Mouse (Mus musculus) mammary gland, adult 2 months (tissue): ENCODE results near the gene Prune1. TPM values are rescaled to one million over a fixed set of nuclear protein-coding genes. Genes with fewer than 3 reads are reported as not detected.

Experiments used
- polyA plus RNA-seq: library from polyadenylated mRNA; depleted of rRNA; stranded (reverse); fragments of >200 nt; gene quantifications from 2 replicates; pipeline ENCODE4 v1.2.3, GENCODE M21; 2012; ENCODE audit warnings: low replicate concordance; rRNA removed

Gene Prune1
- 14.0 and 42.8 TPM in 2 replicates for polyA plus RNA-seq

GRCm38 (mm10) chr3:95281216-95282126 lies at the start of gene Prune1, which contains the start of gene Mindy1:
Gene Prune1 (minus strand): TSS chr3:95282076.
Gene Mindy1 (plus strand): TSS chr3:95281345.

DNA sequence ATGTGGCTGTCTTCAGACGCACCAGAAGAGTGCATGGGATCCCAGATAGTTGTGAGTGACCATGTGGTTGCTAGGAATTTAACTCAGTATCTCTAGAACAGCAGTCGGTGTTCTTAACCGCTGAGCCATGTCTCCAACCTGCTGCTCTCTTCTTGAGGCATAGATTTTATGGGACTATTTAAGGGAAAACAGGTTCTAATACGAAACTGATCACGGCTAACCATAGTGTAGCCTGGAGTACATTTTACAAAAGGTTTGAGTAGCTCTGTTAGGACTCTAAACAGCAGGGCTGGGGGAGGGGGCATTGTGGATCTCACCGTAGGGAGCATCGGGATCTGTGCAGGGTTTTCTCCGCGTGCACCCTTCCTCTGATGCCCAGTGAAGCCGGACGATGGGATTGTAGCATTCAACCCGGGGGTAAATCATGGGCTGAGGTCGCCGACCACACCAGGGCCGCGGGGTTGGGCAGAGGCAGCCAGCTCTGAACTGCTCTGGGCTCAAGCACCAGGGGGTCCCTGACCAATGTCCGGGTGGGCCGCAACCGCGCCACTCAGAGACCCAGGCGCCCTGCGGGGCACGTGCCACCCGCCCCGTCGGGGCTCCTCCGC lies 32.7 kb upstream of the Prune1 start, which contains the start of gene Cers2:
Gene Cers2, plus strand, starts transcription at position 306 of the 608 bp plus-strand sequence.

DNA sequence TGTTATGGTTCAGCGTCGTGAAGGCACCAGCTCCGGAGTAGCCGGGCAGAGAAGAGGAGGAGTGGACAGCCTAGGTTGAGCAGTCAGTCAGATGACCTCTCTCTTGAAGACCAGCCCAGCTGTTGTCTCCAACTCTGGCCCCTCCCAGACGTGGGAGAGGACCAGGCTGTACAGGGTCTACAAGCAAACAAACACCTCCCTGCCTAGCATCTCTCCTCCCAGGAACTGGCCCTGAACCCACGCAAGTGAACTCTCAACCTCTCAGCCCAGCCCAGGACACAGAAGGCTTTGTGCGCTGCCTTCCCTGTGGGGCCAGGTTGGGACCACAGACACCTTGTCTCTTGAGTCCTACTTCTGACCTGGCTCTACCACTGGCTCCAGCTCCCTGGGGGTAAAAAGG lies 25.2 kb upstream of the Prune1 start, which contains the start of gene Anxa9:
Gene Anxa9, minus strand, starts transcription at position 77 of the 400 bp plus-strand sequence.

GRCm38 (mm10) chr3:95250783-95251424 lies 31.0 kb downstream of the Prune1 start, which contains the start of gene Bnipl:
Gene Bnipl (minus strand): TSS chr3:95251193.

DNA sequence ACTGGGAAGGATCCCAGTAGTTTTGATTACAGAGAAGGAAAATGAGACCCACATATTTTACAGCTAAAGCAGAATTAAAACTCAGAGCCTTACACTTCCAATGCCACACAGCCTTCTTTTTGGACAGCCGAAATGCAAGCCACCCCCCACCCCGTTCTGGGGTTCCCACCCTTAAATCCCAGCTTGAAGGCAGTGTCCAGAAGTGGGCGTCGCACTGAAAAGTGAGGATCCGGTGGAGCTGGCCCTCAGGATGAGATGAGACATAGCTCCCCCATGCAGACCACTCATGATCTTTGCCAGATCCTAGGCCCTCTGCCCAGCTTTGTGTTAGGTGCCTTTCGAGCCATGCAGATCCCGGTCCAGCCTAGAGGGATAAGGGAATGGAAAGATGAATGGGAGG lies 40.4 kb downstream of the Prune1 start, which contains the start of gene Gm128:
Gene Gm128, minus strand, starts transcription at position 101 of the 400 bp plus-strand sequence.

DNA sequence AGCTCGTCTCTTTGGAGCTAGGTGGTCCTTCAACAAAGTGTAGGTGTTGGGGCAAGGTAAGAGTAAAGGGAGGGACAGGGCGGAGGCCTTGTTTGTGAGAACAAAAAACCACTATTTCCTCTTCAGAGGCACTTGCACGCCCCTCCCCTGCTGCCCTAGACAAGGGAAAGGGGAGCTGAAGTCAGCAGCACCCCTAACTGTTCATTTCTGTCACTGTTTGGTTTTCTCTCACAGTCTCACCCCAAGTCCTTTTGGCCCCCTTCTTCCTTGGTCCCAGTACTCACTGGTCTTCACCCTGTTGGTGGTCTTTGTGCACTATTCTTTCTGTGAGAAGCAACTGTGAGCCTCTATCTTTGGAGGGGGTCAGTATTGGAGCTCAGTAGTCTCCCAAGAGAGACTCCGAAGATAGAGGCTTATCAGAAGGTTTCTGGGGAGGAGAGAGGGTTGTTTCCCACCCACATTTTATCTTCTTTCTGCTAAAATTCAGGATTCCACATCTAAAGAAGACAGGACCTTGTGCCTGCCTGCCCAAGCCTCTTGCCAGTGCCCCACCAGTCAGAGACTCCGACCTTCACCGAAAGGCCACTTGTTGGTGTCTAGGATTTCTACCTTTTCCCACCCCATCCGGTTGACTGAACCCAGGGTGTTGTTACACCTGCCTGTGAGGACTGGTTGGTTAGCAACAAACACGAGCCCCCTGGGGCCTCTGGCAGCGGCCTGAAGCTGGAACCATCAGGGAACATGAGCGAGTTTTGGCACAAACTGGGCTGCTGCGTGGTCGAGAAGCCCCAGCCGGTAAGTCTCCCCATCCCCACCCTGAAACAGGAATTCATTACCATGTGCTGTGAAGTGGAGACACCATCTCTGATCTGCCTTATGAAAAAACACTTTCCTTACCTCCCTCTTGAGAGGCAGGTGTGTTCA lies 50.3 kb downstream of the Prune1 start, which contains the start of gene Mllt11:
Gene Mllt11, minus strand, starts transcription at position 874 of the 924 bp plus-strand sequence.

GRCm38 (mm10) chr3:95228148-95228893 lies 53.6 kb downstream of the Prune1 start, which contains the start of gene Cdc42se1:
Gene Cdc42se1 (plus strand): TSS chr3:95228732.

GRCm38 (mm10) chr3:95217255-95218134 lies 64.4 kb downstream of the Prune1 start, which contains the start of gene Gabpb2:
Gene Gabpb2 (minus strand): TSS chr3:95217916.

Other genes starting within 250 kb of the Prune1 start
- 120 and 164 TPM in 2 replicates for gene Psmd4, start 239.5 kb downstream of the Prune1 start, polyA plus RNA-seq
- gene Pip5k1a, start 175.1 kb downstream of the Prune1 start, polyA plus RNA-seq, result 16.6 and 31.0 TPM in 2 replicates
- gene Vps72, start 171.1 kb downstream of the Prune1 start, polyA plus RNA-seq, result 59.2 and 69.5 TPM in 2 replicates
- 0.29 and 95.0 TPM in 2 replicates for gene Tmod4, start 157.6 kb downstream of the Prune1 start, polyA plus RNA-seq
- gene Scnm1, start 148.1 kb downstream of the Prune1 start, polyA plus RNA-seq, result 33.2 and 59.5 TPM in 2 replicates
- gene Lysmd1, start 148.0 kb downstream of the Prune1 start, polyA plus RNA-seq, result 5.5 and 9.7 TPM in 2 replicates
- 44.7 and 78.5 TPM in 2 replicates for gene Tnfaip8l2, start 139.7 kb downstream of the Prune1 start, polyA plus RNA-seq
- 36.1 and 54.1 TPM in 2 replicates for gene Sema6c, start 121.6 kb downstream of the Prune1 start, polyA plus RNA-seq
- 10.1 and 18.0 TPM in 2 replicates for gene Gabpb2, start 64.2 kb downstream of the Prune1 start, polyA plus RNA-seq
- 75.4 and 77.4 TPM in 2 replicates for gene Cdc42se1, start 53.3 kb downstream of the Prune1 start, polyA plus RNA-seq
- gene Mllt11, start 49.9 kb downstream of the Prune1 start, polyA plus RNA-seq, result 15.6 and 32.3 TPM in 2 replicates
- gene Gm128, start 40.5 kb downstream of the Prune1 start, polyA plus RNA-seq, result 0.38 and 0.46 TPM in 2 replicates
- gene Bnipl, start 30.9 kb downstream of the Prune1 start, polyA plus RNA-seq, result 1.2 and 2.4 TPM in 2 replicates
- 96.5 and 107 TPM in 2 replicates for gene Mindy1, start 731 bp downstream of the Prune1 start, polyA plus RNA-seq
- 3.0 and 7.5 TPM in 2 replicates for gene Anxa9, start 25.1 kb upstream of the Prune1 start, polyA plus RNA-seq
- gene Cers2, start 32.7 kb upstream of the Prune1 start, polyA plus RNA-seq, result 86.4 and 142 TPM in 2 replicates
- 10.2 and 20.4 TPM in 2 replicates for gene Setdb1, start 75.1 kb upstream of the Prune1 start, polyA plus RNA-seq
- not detected in 2 replicates for gene 4930558C23Rik, start 120.8 kb upstream of the Prune1 start, polyA plus RNA-seq
- gene Arnt, start 152.3 kb upstream of the Prune1 start, polyA plus RNA-seq, result 44.8 and 49.7 TPM in 2 replicates
- gene Ctsk, start 217.2 kb upstream of the Prune1 start, polyA plus RNA-seq, result 25.3 and 52.6 TPM in 2 replicates
- 38.3 and 57.6 TPM in 2 replicates for gene Ctss, start 244.7 kb upstream of the Prune1 start, polyA plus RNA-seq